Comparison of ENCODE assay signal across 8 mouse cellular contexts in the genomic region with DNA sequence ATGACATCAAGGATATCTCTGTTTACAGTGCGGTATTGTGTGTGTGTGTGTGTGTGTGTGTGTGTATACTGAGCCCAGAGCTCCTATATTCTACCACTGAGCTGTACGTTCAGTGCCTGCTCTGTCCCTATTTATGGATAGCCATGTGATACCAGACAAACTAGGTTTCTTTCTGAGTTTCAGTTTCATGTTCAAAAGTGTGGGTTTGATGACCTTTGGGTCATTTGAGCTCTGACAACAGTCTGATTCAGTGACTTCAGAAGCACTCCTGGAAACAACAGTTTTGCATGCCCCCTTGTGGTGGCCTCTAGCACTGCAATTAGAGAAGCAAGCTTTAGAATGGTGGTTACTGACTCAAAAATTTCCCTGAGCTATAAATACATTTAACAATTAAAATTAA. TPM values are rescaled to one million over a fixed set of nuclear protein-coding genes. Genes with fewer than 3 reads are reported as not detected.
DNase-seq lines count a peak whose midpoint lies in the region; ATAC-seq and TF ChIP-seq lines count a peak whose summit lies in the region.
"Had no signal": no experiment of that assay in that cellular context is flagged by ENCODE, and none has a peak within 500 bp of the region (broad histone marks: within the 10 kb centered on the region; RNA-seq: fewer than 3 reads in every experiment).

No protein-coding gene starts in this region.

- no peak overlapping the region for H3K9ac ChIP-seq in lung, postnatal 0 days (replicated peaks; ENCODE audit: low read depth)

- H3K27ac ChIP-seq in layer of hippocampus, adult 2 months, result no peak overlapping the region
- no peak overlapping the region for H3K27ac ChIP-seq in lung, postnatal 0 days (ENCODE audit: low read length)

- H3K27me3 ChIP-seq in lung, postnatal 0 days (replicated peaks; ENCODE audit: insufficient read depth, low read length), result no peaks in the 10 kb centered on the region

- no peak overlapping the region for H3K4me2 ChIP-seq in lung, postnatal 0 days (replicated peaks; ENCODE audit: low read depth, low read length)

- no peaks in the 10 kb centered on the region for H3K36me3 ChIP-seq in lung, postnatal 0 days (ENCODE audit: insufficient read depth, low read length)

- no peaks in the 10 kb centered on the region for H3K4me1 ChIP-seq in lung, postnatal 0 days (ENCODE audit: insufficient read depth, low read depth, low read length)

- WGBS in lung, postnatal 0 days, result 69% methylated on average over 2 of the region's 2 CpGs

- peak; percentile 97 for TF ChIP-seq CTCF in layer of hippocampus, adult 2 months (conservative IDR thresholded peaks at IDR 0.05)
- TF ChIP-seq CTCF in lung, postnatal 0 days (IDR thresholded peaks at IDR 0.05), result peak; percentile 93

- H3K9me3 ChIP-seq in lung, postnatal 0 days (ENCODE audit: low read length), result no peaks in the 10 kb centered on the region

- DNase-seq in MN1 (ENCODE audit: low spot score), result peak; percentile 77
- DNase-seq in adrenal gland, postnatal 36 days, result peak; percentile 85 to 90
- peak; percentile 70 for DNase-seq in embryo, embryonic 9.5 days (ENCODE audit: extremely low spot score)
- DNase-seq in heart, postnatal 10 days, result peak; percentile 82 to 92
- DNase-seq in layer of hippocampus, adult 2 months (ENCODE audit: low spot score in 2 of 2), result peak; percentile 68 to 85
- DNase-seq in lung, postnatal 0 days (ENCODE audit: low spot score), result peak; percentile 85
- peak; percentile 41 for DNase-seq in right cerebral cortex, postnatal 25 days

- no peak overlapping the region for H3K4me3 ChIP-seq in layer of hippocampus, adult 2 months
- no peak overlapping the region for H3K4me3 ChIP-seq in lung, postnatal 0 days (ENCODE audit: low read depth, low read length)
- H3K4me3 ChIP-seq: myocyte had no signal

- intact Hi-C loops in heart, postnatal 10 days (cut with DNase I), result loop anchor here (1.0 to 5.0 kb wide), 7 partner anchors 101 to 492 kb away; partner anchors contain the start of gene Cmya5

- TF ChIP-seq EP300 in lung, postnatal 0 days (IDR thresholded peaks at IDR 0.05), result no peak

- peak; percentile 67 for ATAC-seq in lung, postnatal 0 days

RNA-seq across cellular contexts. Expression of gene Tent2, which starts 50.9 kb away (rescaled TPM):
- total RNA-seq in adrenal gland, postnatal 36 days (2021), result 10 to 100 TPM; 30.8 to 32.4 TPM
- 10 to 100 TPM; 24.0 to 25.8 TPM for total RNA-seq in heart, postnatal 10 days (2021)
- total RNA-seq in layer of hippocampus, adult 2 months (2021), result 10 to 100 TPM; 27.7 to 29.0 TPM
- 34.4 and 35.2 TPM in 2 replicates for polyA plus RNA-seq in lung, postnatal 0 days (2015; fragmentation: Nextera tagmentation; extraction: Ambion mirVana)

RNA-seq across cellular contexts. Expression of gene Homer1, which starts 56.4 kb away (rescaled TPM):
- 10 to 100 TPM; 29.8 to 44.8 TPM for total RNA-seq in adrenal gland, postnatal 36 days (2021)
- 10 to 100 TPM; 52.5 to 75.6 TPM for total RNA-seq in heart, postnatal 10 days (2021)
- total RNA-seq in layer of hippocampus, adult 2 months (2021), result 100 to 1,000 TPM; 163 to 171 TPM
- 2.3 and 2.7 TPM in 2 replicates for polyA plus RNA-seq in lung, postnatal 0 days (2015; fragmentation: Nextera tagmentation; extraction: Ambion mirVana)
